Mouse (Mus musculus): ENCODE measurements at regions not wholly inside any gene's neighbourhood (a gene's known extent, or its start where the extent isn't known, plus 50 kb on each side); places are given as distances from the start of the nearest gene placed in this dataset.

DNA sequence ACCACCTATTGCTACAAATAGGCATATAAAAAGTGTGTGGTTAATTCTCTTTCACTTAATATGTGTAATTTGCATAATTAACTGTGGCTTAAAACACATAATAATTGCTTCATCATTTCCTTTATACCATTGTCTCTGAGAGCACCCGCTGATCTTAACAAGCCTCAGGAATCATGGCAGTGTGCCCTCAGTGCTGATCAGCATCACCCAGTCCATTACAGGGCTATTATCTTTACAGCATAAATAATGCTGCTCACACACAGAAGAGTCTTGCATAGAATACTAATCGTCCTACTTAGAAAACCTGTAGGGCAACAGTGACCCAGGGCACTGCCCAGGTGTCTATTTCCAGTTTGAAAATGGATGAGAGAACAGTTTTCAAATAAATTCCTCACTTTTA lies 102.4 kb downstream of the Gm597 start:
- Histone ChIP-seq H3K36me3 (ENCODE audit: control insufficient read depth, insufficient read depth, low read length) (no peaks in the 10 kb centered on the region), H3K9me3 (ENCODE audit: control insufficient read depth, low read length) (no peaks in the 10 kb centered on the region), H3K27me3 (ENCODE audit: control insufficient read depth, insufficient read depth, low read depth, low read length) (no peaks in the 10 kb centered on the region), H3K4me3 (ENCODE audit: low read length) (no peak overlapping the region), H3K27ac (ENCODE audit: low read length) (no peak overlapping the region), H3K4me1 (replicated peaks; ENCODE audit: control insufficient read depth, insufficient read depth, low read length) (no peaks in the 10 kb centered on the region), H3K9ac (ENCODE audit: low read length) (no peak overlapping the region), H3K4me2 (ENCODE audit: low read depth, low read length) (no peak overlapping the region)
- ATAC-seq (ENCODE audit: low read depth), result no peak
- 67% methylated on average over 2 of the region's 2 CpGs for WGBS

DNA sequence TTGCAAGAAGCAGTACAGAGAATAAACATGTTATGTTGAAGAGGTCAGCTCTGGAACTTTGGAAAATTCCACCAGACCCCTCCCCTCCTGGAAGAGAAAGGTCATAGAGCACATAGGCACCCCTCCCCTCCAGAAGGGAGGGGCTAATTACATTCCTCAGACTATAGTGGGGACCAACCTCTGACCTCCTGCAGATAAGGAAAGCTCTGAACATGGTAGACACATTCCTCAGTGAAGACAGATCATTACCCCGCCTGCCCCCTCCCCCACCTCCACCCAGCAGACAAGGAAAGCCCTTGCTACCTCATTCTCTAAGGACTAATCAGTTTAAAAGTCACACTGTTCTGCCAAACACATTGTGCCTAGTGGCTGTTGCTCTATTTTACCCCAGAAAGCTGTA lies 104.7 kb downstream of the Gm597 start:
- H3K4me1 ChIP-seq (replicated peaks; ENCODE audit: control insufficient read depth, insufficient read depth, low read length), result no peaks in the 10 kb centered on the region
- ATAC-seq (ENCODE audit: low read depth), result no peak
- no peaks in the 10 kb centered on the region for H3K9me3 ChIP-seq (ENCODE audit: control insufficient read depth, low read length)
- WGBS, result 41% methylated on average over 1 of the region's 1 CpGs
- H3K36me3 ChIP-seq (ENCODE audit: control insufficient read depth, insufficient read depth, low read length), result no peaks in the 10 kb centered on the region
- H3K27ac ChIP-seq (ENCODE audit: low read length), result no peak overlapping the region
- no peak overlapping the region for H3K4me3 ChIP-seq (ENCODE audit: low read length)
- H3K4me2 ChIP-seq (ENCODE audit: low read depth, low read length), result no peak overlapping the region
- H3K9ac ChIP-seq (ENCODE audit: low read length), result no peak overlapping the region
- H3K27me3 ChIP-seq (ENCODE audit: control insufficient read depth, insufficient read depth, low read depth, low read length), result no peaks in the 10 kb centered on the region

DNA sequence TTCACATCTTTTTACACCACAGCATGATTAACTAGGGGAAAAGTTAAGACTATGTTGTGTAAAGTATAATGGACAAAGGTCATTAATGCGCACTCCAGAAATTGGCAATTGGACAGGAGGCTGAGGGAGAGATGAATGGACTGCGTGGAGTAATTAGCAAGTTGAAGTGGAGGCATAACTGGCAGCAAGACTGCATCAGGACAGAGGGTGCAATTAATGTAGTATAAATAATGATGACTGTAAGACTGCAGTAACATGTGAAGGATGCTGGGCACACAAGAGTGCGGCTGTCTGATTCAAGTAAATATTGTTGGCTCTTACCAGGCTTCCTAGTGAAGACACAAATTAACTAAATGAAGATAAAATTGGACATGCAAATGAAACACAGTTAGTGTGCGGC lies 139.2 kb downstream of the Gm597 start:
- Histone ChIP-seq H3K9ac (ENCODE audit: low read length) (no peak overlapping the region), H3K4me3 (ENCODE audit: low read length) (no peak overlapping the region), H3K36me3 (ENCODE audit: control insufficient read depth, insufficient read depth, low read length) (no peaks in the 10 kb centered on the region), H3K4me1 (replicated peaks; ENCODE audit: control insufficient read depth, insufficient read depth, low read length) (no peaks in the 10 kb centered on the region), H3K27ac (ENCODE audit: low read length) (no peak overlapping the region), H3K9me3 (ENCODE audit: control insufficient read depth, low read length) (no peaks in the 10 kb centered on the region), H3K27me3 (ENCODE audit: control insufficient read depth, insufficient read depth, low read depth, low read length) (no peaks in the 10 kb centered on the region), H3K4me2 (ENCODE audit: low read depth, low read length) (no peak overlapping the region)
- no peak for ATAC-seq (ENCODE audit: low read depth)
- WGBS, result 78% methylated on average over 4 of the region's 4 CpGs

DNA sequence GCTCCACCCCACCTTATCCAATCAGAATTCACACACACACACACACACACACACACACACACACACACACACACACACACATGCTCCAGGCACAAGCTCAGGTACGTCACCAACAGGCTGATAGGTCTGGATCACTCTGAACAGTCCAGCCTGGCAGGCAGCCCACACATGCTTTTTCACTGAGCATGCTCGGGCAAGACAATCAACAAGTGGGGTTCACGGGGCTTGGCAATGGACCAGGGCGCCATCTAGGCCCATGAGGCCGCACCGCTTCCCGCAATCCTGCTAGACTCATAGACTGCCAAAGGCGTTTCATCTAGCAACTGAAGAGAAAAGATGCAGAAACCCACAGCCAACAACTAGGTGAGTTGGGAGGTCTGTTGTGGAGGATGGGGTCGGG lies 157.3 kb downstream of the Gm597 start:
- no peak overlapping the region for H3K4me3 ChIP-seq (ENCODE audit: low read length)
- H3K4me2 ChIP-seq (ENCODE audit: low read depth, low read length), result no peak overlapping the region
- no peaks in the 10 kb centered on the region for H3K36me3 ChIP-seq (ENCODE audit: control insufficient read depth, insufficient read depth, low read length)
- H3K4me1 ChIP-seq (replicated peaks; ENCODE audit: control insufficient read depth, insufficient read depth, low read length), result no peaks in the 10 kb centered on the region
- H3K9ac ChIP-seq (ENCODE audit: low read length), result no peak overlapping the region
- WGBS, result 89% methylated on average over 9 of the region's 9 CpGs
- H3K9me3 ChIP-seq (ENCODE audit: control insufficient read depth, low read length), result no peaks in the 10 kb centered on the region
- H3K27ac ChIP-seq (ENCODE audit: low read length), result no peak overlapping the region
- no peak for ATAC-seq (ENCODE audit: low read depth)
- no peaks in the 10 kb centered on the region for H3K27me3 ChIP-seq (ENCODE audit: control insufficient read depth, insufficient read depth, low read depth, low read length)

DNA sequence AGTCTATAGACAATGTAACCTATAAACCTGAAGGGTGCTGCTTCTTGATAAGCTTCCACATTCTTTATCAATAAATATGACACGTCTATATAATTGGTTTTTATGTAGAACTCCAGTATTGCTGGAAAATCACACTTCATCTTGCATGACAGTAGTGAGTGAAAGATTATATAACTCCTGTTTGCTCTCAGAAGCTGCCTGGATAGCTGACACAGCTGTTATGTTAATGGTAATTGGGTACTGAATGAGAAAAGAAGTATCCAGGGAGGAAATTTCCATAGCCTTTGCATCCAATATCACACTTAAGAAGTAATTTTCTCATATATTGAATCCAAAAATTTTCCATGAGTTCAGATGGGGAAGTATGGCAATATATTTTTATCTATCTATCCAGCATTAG lies 177.7 kb downstream of the Gm597 start:
- no peak overlapping the region for H3K9ac ChIP-seq (ENCODE audit: low read length)
- H3K4me2 ChIP-seq (ENCODE audit: low read depth, low read length), result no peak overlapping the region
- no peaks in the 10 kb centered on the region for H3K9me3 ChIP-seq (ENCODE audit: control insufficient read depth, low read length)
- H3K27ac ChIP-seq (ENCODE audit: low read length), result no peak overlapping the region
- H3K27me3 ChIP-seq (ENCODE audit: control insufficient read depth, insufficient read depth, low read depth, low read length), result no peaks in the 10 kb centered on the region
- H3K36me3 ChIP-seq (ENCODE audit: control insufficient read depth, insufficient read depth, low read length), result no peaks in the 10 kb centered on the region
- no peak overlapping the region for H3K4me3 ChIP-seq (ENCODE audit: low read length)
- peak; percentile 52; the same call in 1 of the 2 replicates for ATAC-seq (ENCODE audit: low read depth)
- 40% methylated on average over 1 of the region's 1 CpGs for WGBS
- no peaks in the 10 kb centered on the region for H3K4me1 ChIP-seq (replicated peaks; ENCODE audit: control insufficient read depth, insufficient read depth, low read length)

DNA sequence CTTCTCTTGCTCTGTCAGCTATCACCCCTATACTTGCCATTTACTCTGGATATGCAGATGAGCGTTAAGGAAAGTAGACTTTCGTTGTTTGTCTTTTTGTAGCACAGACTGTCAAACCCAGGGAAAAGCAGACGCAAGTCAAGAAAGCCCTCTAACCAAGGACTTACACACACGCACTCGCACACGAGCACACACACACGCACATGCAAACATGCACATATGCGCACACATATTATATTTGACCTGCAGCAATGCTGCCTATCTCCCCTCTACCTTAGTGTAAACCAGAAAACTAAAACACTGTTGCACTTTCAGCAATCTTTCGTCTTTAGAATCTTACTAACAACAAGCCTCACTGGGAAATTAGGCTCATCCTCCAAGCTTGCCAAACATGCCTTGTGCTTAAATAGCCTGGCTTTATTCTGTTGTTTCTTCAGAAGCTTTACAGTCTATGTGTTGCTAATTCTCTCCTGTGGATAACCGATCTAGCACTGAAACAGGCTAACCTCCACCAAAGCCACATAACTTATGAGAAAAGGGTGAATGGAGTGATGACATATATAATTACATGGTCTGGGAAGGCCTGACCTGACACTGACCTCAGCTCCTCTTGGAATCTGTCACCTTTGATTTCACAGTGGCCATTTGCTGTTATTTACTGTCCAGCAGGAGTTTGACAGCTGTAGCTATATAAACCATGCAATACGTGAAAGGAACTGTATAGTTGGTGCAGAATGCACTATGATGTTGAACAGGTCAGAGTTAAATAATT lies 214.5 kb downstream of the Gm597 start:
- Histone ChIP-seq H3K9me3 (ENCODE audit: control insufficient read depth, low read length) (no peaks in the 10 kb centered on the region), H3K4me2 (ENCODE audit: low read depth, low read length) (no peak overlapping the region), H3K9ac (ENCODE audit: low read length) (no peak overlapping the region), H3K27me3 (ENCODE audit: control insufficient read depth, insufficient read depth, low read depth, low read length) (no peaks in the 10 kb centered on the region), H3K4me1 (replicated peaks; ENCODE audit: control insufficient read depth, insufficient read depth, low read length) (no peaks in the 10 kb centered on the region), H3K4me3 (ENCODE audit: low read length) (no peak overlapping the region), H3K36me3 (ENCODE audit: control insufficient read depth, insufficient read depth, low read length) (no peaks in the 10 kb centered on the region), H3K27ac (ENCODE audit: low read length) (no peak overlapping the region)
- no peak for ATAC-seq (ENCODE audit: low read depth)
- 73% methylated on average over 11 of the region's 11 CpGs for WGBS

DNA sequence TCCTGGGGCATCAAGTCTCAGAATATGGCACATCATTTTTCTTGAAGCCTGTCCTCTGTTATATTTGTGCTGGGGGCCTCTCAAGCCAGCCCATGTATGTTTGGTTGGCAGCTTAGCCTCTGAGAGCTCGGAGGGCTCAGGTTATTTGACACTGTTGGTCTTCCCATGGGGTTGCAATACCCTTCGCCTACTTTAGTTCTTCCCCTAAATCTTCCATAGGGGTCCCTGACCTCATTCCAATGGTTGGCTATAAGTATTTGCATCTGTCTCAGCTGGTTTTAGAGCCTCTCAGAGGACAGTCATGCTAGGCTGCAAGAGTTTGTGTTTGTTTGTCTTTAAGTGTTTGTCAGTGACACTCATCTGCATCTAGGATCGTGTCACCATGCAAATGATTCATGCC lies 216.2 kb downstream of the Gm597 start:
- Histone ChIP-seq H3K27ac (ENCODE audit: low read length) (no peak overlapping the region), H3K9ac (ENCODE audit: low read length) (no peak overlapping the region), H3K27me3 (ENCODE audit: control insufficient read depth, insufficient read depth, low read depth, low read length) (no peaks in the 10 kb centered on the region), H3K4me1 (replicated peaks; ENCODE audit: control insufficient read depth, insufficient read depth, low read length) (no peaks in the 10 kb centered on the region), H3K36me3 (ENCODE audit: control insufficient read depth, insufficient read depth, low read length) (no peaks in the 10 kb centered on the region), H3K9me3 (ENCODE audit: control insufficient read depth, low read length) (no peaks in the 10 kb centered on the region), H3K4me3 (ENCODE audit: low read length) (no peak overlapping the region), H3K4me2 (ENCODE audit: low read depth, low read length) (no peak overlapping the region)
- WGBS, result 63% methylated on average over 3 of the region's 3 CpGs
- no peak for ATAC-seq (ENCODE audit: low read depth)

Data from lung, embryonic 16.5 days (tissue).